Mouse (Mus musculus): ENCODE data around the gene Atg4d. TPM values are rescaled to one million over a fixed set of nuclear protein-coding genes. Genes with fewer than 3 reads are reported as not detected.
"Not testable (repeated sequence)": the region's sequence is repeated elsewhere in the genome, so short reads cannot be mapped to it uniquely, and the experiment has no call there.

Gene Atg4d
- polyA plus RNA-seq (2015; fragmentation: Nextera tagmentation; extraction: Ambion mirVana) = 48.5 and 50.9 TPM in 2 replicates

DNA sequence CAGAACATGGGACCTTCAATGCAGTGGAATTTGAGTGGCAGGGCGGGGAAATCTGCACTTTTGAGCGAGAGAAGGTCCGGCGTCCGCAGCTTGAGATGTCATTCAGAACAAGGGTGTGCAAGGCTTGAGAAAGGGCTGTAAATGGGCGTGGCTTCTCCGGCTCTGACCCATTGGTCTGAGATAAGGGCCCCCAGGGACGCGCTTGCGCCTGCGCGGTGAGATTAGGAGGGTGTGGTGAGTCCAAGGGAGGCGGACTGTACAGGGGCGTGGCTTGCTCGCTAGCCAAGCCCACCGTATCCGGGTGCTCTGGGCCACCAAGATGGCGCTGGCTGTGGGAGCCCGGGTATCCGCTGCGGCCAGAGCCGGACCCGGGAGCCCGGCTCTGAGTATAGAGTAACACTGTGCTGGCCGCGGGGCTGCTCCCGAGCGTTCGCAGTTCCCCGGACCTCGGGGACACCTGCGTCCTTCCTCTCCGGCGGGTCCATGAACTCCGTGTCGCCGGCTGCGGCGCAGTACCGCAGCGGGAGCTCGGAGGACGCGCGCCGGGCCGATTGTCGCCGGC lies at the start of gene Atg4d:
Atg4d (plus strand) TSS at position 294 of the 562 bp plus-strand sequence.
- H3K9me3 ChIP-seq (replicated peaks) = no peaks in the 10 kb centered on the region
- 0% methylated on average over 48 of the region's 49 CpGs for WGBS
- peak; percentile 99 for ATAC-seq (replicated peaks; ENCODE audit: insufficient number of reproducible peaks, insufficient read depth, low FRiP score, low read depth)
- H3K27ac ChIP-seq = peak within 1 kb of the TSS; percentile 86
- peaks cover 28% of the 10 kb centered on the region for H3K4me1 ChIP-seq (replicated peaks)
- peak within 1 kb of the TSS; percentile 82 for H3K4me2 ChIP-seq
- H3K27me3 ChIP-seq = no peaks in the 10 kb centered on the region
- peak within 1 kb of the TSS; percentile 83 for H3K4me3 ChIP-seq
- peak within 1 kb of the TSS; percentile 85 for H3K9ac ChIP-seq
- H3K36me3 ChIP-seq = peaks cover 29% of the 10 kb centered on the region

DNA sequence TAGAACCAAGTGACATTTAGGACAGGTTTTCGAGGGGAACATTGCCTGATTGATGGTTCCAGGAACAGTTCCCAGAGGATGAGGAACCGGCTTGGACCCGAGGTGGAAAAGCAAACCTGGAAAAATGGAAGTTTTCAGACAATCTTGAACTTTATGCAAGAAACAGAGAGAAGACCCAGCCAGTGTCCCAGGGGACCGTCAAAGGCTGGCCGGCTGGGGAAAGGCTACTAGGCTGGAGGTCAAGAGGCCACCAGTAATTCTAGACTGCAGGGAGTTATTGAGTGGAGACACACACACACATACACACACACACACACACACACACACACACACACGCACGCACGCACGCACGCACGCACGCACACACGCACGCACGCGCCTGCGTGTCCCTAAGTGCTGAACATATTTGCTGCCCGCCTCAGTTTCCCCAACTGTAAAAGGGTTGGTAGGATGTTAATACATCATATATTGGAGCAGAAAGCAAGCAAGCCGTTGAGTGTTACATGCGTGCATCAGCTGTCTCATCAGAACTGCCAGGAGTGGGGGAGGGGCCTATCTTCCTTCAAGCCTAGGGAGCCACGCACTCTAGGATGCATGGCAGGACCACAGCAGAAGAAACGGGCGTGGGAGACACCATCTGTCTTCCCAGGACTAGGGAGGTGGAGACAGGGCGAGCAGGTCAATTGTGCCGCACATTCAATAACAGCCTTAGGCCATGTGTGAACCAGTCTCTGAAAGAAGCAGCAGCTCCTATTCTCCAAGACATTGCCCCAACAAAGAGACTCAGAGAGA lies 48.8 kb upstream of the Atg4d start:
- H3K36me3 ChIP-seq = peaks cover 6% of the 10 kb centered on the region
- H3K9ac ChIP-seq = no peak overlapping the region
- H3K9me3 ChIP-seq (replicated peaks) = no peaks in the 10 kb centered on the region
- ATAC-seq (replicated peaks; ENCODE audit: insufficient number of reproducible peaks, insufficient read depth, low FRiP score, low read depth) = no peak
- H3K4me2 ChIP-seq = no peak overlapping the region
- H3K4me1 ChIP-seq (replicated peaks) = peaks cover 5% of the 10 kb centered on the region
- H3K27ac ChIP-seq = no peak overlapping the region
- WGBS = 71% methylated on average over 25 of the region's 25 CpGs
- no peaks in the 10 kb centered on the region for H3K27me3 ChIP-seq
- H3K4me3 ChIP-seq = no peak overlapping the region

DNA sequence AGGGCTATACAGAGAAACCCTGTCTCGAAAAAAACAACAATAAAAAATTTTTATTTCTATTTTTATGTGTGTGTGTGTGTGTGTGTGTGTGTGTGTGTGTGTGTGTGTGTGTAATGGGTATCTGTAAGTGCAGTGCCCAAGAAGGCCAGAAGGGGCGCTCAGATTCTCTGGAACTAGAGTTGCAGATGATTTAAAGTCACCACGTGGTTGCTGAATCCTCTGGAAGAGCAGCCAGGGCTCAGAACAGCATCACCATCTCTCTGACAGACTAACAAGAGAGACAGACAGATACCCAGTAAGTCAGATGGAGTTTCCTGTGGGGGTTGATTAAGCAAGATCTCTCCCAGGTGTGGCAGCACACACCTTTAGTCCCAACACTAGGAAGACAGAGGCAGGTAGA lies 45.3 kb upstream of the Atg4d start:
- Histone ChIP-seq H3K9ac (no peak overlapping the region), H3K4me3 (no peak overlapping the region), H3K4me2 (no peak overlapping the region), H3K27me3 (no peaks in the 10 kb centered on the region), H3K9me3 (replicated peaks) (no peaks in the 10 kb centered on the region), H3K4me1 (replicated peaks) (peaks cover 13% of the 10 kb centered on the region), H3K27ac (no peak overlapping the region), H3K36me3 (no peaks in the 10 kb centered on the region)
- no peak for ATAC-seq (replicated peaks; ENCODE audit: insufficient number of reproducible peaks, insufficient read depth, low FRiP score, low read depth)
- 57% methylated on average over 3 of the region's 3 CpGs for whole genome bisulfite sequencing

DNA sequence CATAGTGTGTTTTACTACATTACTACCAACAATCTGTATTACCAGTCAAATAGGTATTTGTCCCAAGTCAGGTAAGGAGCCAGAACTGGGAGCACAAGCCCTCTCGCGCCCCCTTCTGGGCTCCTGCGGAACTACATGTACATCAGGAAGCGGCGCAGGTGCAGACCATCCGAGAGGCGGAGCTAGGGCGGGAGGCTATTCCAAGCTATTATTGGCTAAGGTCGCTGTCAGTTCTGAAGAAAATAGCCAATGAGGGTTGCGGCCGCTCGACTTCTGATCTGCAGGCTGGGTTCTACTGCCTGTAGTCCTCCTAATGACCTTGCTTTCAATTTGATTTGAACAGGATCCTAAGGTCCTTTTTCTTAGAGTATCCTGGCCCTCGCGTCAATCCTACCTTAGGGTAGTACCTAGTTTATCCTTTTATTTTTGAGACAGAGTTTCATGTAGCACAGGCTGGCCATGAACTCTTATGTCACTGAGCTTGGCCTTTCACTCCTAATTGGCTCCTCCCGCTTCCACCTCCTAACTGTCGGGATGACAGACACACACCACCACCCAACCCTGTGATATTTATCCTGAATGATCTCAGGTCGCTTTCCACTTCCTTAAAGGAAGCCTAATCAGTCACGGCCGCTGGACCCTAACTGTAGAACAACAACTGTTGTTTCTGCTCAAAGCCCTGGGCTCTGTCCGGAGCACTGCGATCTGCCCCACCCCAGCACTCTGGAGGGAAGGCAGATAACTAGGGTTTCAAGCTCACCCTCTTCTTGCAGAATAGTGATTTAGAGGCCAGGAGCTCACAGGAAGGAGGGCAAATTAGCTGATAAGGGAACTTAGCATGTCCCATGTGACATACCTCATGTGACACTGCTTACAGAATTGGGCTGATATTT lies 44.4 kb upstream of the Atg4d start:
- WGBS = 7% methylated on average over 21 of the region's 21 CpGs
- H3K9ac ChIP-seq = 0 out of 2 replicates have a peak overlapping the region, but pooled peaks have one; percentile 5
- H3K9me3 ChIP-seq (replicated peaks) = no peaks in the 10 kb centered on the region
- H3K4me1 ChIP-seq (replicated peaks) = peaks cover 19% of the 10 kb centered on the region
- peak overlapping the region; percentile 79 for H3K27ac ChIP-seq
- no peaks in the 10 kb centered on the region for H3K27me3 ChIP-seq
- no peaks in the 10 kb centered on the region for H3K36me3 ChIP-seq
- peak overlapping the region; percentile 33 for H3K4me3 ChIP-seq
- peak overlapping the region; percentile 53 for H3K4me2 ChIP-seq
- ATAC-seq (replicated peaks; ENCODE audit: insufficient number of reproducible peaks, insufficient read depth, low FRiP score, low read depth) = peak; percentile 91

DNA sequence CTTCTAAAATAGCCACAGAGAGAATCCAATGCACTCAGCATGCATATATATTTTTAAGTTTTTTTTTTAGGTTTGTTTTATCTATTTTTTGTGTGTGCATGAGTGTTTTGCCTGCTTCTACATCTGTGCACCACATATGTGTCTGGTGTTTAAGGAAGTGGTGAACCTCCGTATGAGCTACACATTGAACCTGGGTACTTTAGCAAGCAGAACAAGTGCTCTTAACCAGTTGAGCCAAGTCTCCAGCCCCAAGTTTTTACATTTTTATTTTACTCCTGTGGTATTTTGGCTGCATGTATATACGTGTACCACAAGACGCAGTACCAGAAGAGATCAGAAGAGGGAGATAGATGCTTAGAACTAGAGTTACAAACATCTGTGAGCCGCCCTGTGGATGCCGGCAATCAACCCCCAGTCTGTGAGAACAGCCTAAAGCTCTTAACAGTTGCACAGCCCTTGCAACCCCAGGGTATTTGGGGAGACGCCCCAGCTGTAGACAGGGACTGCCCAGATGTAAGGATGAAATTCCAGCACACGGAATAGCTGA lies 43.6 kb upstream of the Atg4d start:
- WGBS = 18% methylated on average over 7 of the region's 7 CpGs
- ATAC-seq (replicated peaks; ENCODE audit: insufficient number of reproducible peaks, insufficient read depth, low FRiP score, low read depth) = no peak
- Histone ChIP-seq H3K4me1 (replicated peaks) (peaks cover 19% of the 10 kb centered on the region), H3K27me3 (no peaks in the 10 kb centered on the region), H3K9me3 (replicated peaks) (no peaks in the 10 kb centered on the region), H3K4me3 (peak overlapping the region; percentile 33; the same call in 1 of the 2 replicates), H3K9ac (no peak overlapping the region), H3K36me3 (no peaks in the 10 kb centered on the region), H3K4me2 (peak overlapping the region; percentile 53), H3K27ac (peak overlapping the region; percentile 79)

DNA sequence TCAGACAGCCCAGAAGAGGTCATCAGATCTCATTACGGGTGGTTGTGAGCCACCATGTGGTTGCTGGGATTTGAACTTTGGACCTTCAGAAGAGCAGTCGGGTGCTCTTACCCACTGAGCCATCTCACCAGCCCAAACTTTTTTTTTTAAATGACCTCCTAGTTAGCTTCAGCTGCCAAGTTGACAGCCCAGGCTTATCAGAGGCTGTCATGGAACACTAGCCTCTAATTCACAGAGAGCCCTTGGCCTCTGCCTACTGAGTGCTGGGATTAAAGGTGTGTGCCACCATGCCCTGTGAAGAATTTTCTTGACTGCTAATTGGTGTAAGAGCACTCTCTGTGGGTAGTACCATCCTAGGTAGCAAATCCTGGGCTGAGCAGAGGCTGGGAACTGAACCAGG lies 41.6 kb upstream of the Atg4d start:
- not testable (repeated sequence) for H3K4me3 ChIP-seq; H3K9me3 ChIP-seq (replicated peaks); ATAC-seq (replicated peaks; ENCODE audit: insufficient number of reproducible peaks, insufficient read depth, low FRiP score, low read depth); H3K4me2 ChIP-seq; H3K36me3 ChIP-seq; H3K27me3 ChIP-seq; H3K9ac ChIP-seq; H3K27ac ChIP-seq
- WGBS = 98% methylated on average over 2 of the region's 2 CpGs
- peaks cover 35% of the 10 kb centered on the region for H3K4me1 ChIP-seq (replicated peaks)

DNA sequence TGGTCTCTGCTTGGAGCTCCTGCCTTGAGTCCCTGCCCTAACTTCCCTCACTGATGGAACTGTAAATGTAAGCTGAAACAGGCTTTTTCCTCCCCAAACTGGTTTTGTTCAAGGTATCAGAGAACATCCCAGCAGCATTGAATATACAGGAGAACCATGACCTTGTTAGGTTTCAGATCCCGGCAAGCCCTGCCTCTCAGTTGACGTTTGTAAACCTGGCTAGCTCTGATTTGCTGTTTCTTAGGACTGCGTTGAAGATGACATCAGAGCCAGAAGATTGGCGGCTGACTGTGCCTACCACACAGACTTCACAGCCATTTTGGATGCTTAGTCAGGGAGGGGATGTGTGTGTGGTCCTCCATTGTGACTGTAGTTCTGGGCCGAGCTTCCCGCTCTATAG lies 41.2 kb upstream of the Atg4d start:
- Histone ChIP-seq H3K9ac (no peak overlapping the region), H3K4me1 (replicated peaks) (peaks cover 35% of the 10 kb centered on the region), H3K9me3 (replicated peaks) (no peaks in the 10 kb centered on the region), H3K27ac (no peak overlapping the region), H3K4me2 (no peak overlapping the region), H3K36me3 (no peaks in the 10 kb centered on the region), H3K27me3 (no peaks in the 10 kb centered on the region), H3K4me3 (no peak overlapping the region)
- ATAC-seq (replicated peaks; ENCODE audit: insufficient number of reproducible peaks, insufficient read depth, low FRiP score, low read depth) = no peak
- 88% methylated on average over 6 of the region's 6 CpGs for WGBS

DNA sequence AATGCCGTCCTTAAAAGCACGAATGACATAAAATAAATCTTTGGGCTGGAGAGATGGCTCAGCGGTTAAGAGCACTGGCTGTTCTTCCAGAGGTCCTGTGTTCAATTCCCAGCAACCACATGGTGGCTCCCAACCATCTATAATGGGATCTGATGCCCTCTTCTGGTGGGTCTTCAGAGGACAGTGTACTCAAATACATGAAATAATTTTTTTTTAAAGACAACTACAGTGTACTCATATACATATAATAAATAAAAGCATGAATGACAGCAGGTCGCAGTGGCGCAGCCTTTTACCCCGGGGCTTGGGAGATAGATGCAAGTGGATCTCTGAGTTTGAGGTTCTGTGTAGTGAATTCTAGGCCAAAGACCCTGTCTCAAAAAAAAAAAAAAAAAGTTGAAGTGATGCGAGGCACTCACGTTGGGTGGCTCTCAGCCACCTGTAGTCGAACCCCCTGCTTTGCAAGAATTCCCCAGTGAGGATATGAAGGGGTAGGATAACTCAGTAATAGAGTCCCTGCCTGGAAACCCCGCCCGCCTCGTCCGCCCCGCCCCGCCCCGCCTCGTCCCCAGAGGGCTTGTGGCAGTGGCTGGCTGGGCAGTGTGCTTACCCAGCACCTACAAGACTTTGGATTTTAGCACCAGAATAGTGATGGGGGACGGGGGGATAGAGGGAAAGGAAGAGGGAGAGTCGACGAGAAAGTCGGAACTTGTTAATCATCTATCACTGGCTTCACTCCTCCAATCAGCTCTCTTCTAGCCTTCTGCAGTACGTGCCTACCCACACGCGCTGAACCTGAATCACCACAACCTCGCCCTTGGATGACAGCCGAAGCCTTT lies 40.3 kb upstream of the Atg4d start:
- ATAC-seq (replicated peaks; ENCODE audit: insufficient number of reproducible peaks, insufficient read depth, low FRiP score, low read depth) = 0 out of 2 replicates have a peak, but pooled peaks have one; percentile 49
- Histone ChIP-seq H3K27me3 (no peaks in the 10 kb centered on the region), H3K9ac (peak overlapping the region; percentile 42), H3K4me3 (peak overlapping the region; percentile 50), H3K36me3 (peaks cover 8% of the 10 kb centered on the region), H3K4me1 (replicated peaks) (peaks cover 35% of the 10 kb centered on the region), H3K9me3 (replicated peaks) (no peaks in the 10 kb centered on the region), H3K27ac (peak overlapping the region; percentile 77), H3K4me2 (peak overlapping the region; percentile 70)
- WGBS = 21% methylated on average over 26 of the region's 26 CpGs

DNA sequence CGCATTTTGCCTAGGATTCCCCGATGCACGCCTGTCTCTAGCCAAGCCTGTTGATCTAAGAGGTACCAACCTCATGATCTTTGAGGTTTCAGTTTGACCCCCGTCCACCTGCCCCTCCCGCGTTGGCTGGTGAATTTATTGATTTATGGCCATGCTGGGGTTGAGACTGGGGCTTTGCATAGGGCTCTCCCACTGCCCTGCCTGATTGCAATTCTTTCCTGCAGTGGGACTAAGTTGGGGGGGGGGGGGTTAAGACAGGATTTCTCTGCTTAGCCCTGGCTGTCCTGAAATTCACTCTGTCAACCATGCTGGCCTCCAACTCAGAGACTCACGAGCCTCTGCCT lies 39.7 kb upstream of the Atg4d start:
- peak overlapping the region; percentile 77 for H3K27ac ChIP-seq
- ATAC-seq (replicated peaks; ENCODE audit: insufficient number of reproducible peaks, insufficient read depth, low FRiP score, low read depth) = no peak
- peaks cover 35% of the 10 kb centered on the region for H3K4me1 ChIP-seq (replicated peaks)
- H3K4me3 ChIP-seq = peak overlapping the region; percentile 50
- H3K27me3 ChIP-seq = no peaks in the 10 kb centered on the region
- H3K9me3 ChIP-seq (replicated peaks) = no peaks in the 10 kb centered on the region
- peak overlapping the region; percentile 42 for H3K9ac ChIP-seq
- WGBS = 12% methylated on average over 7 of the region's 7 CpGs
- peak overlapping the region; percentile 70 for H3K4me2 ChIP-seq
- peaks cover 14% of the 10 kb centered on the region for H3K36me3 ChIP-seq

DNA sequence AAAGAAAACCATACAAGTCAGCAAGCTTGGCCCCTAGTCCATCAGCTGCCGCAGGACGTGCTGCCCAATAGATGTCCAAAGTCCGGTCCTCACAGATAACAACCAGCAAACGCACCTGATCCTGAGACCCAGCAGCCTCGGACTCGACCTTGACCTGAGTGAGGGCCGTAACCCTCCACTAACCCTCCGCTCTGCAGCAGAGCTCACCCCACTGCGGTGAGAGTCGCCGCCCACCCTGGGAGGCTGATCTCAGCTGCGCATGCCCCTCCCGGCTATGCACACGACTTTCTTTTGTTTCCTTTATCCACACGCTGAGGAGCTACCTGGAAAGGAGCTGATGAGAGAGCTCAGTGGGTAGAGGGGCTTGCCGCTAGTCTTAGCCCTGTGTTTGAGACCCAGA lies 37.8 kb upstream of the Atg4d start:
- Histone ChIP-seq H3K4me2 (peak overlapping the region; percentile 73), H3K27me3 (no peaks in the 10 kb centered on the region), H3K4me3 (peak overlapping the region; percentile 46), H3K9ac (peak overlapping the region; percentile 56), H3K9me3 (replicated peaks) (no peaks in the 10 kb centered on the region), H3K36me3 (peaks cover 32% of the 10 kb centered on the region), H3K4me1 (replicated peaks) (peaks cover 24% of the 10 kb centered on the region), H3K27ac (peak overlapping the region; percentile 31; the same call in 1 of the 2 replicates)
- 8% methylated on average over 16 of the region's 16 CpGs for WGBS
- peak; percentile 51 for ATAC-seq (replicated peaks; ENCODE audit: insufficient number of reproducible peaks, insufficient read depth, low FRiP score, low read depth)
